Mouse (Mus musculus) CH12.LX (cell line): ENCODE data around the gene Unc13a. TPM values are rescaled to one million over a fixed set of nuclear protein-coding genes. Genes with fewer than 3 reads are reported as not detected.
"Not testable (repeated sequence)": the region's sequence is repeated elsewhere in the genome, so short reads cannot be mapped to it uniquely, and the experiment has no call there.

Experiments used
- DNase-seq: peaks from one replicate; pipeline ENCODE4 v3.0.0-alpha.2; 2013; ENCODE audit errors: extremely low read depth
- H3K27ac ChIP-seq: 2 replicates; pipeline ENCODE4 v1.5.1; 2012; ENCODE audit warnings: low read depth, mild to moderate bottlenecking, control low read depth, moderate library complexity; ENCODE audit not compliant: insufficient read depth
- H3K27me3 ChIP-seq: replicated peaks from 2 replicates; pipeline ENCODE3; 2012; ENCODE audit warnings: inconsistent platforms
- H3K36me3 ChIP-seq, 2 experiments: replicated peaks in 1 of 2; 2 replicates each; pipeline versions ENCODE3 to v1.6.1; 2012; ENCODE audit warnings: inconsistent platforms in 1 of 2, low read length in 1 of 2, mild to moderate bottlenecking in 1 of 2, mixed read lengths in 1 of 2, moderate library complexity in 1 of 2; ENCODE audit not compliant: control insufficient read depth in 1 of 2, insufficient read depth in 1 of 2
- H3K4me1 ChIP-seq, 2 experiments: 2 replicates each; pipeline ENCODE4 v1.6.1; 2012; ENCODE audit warnings: inconsistent platforms in 1 of 2, moderate library complexity in 1 of 2; ENCODE audit not compliant: insufficient read depth in 2 of 2, control insufficient read depth in 1 of 2
- H3K4me2 ChIP-seq: 2 replicates; pipeline ENCODE4 v1.6.1; 2012; ENCODE audit warnings: low read depth, mild to moderate bottlenecking, control low read depth; ENCODE audit not compliant: poor library complexity, insufficient read depth, severe bottlenecking
- H3K4me3 ChIP-seq, 3 experiments: fragments of 150-350 bp in 1 of 3; sonication (generic) in 1 of 3; replicated peaks in 1 of 3; 2 replicates each; pipeline versions ENCODE3 to v1.5.1; 2011 to 2012; ENCODE audit warnings: low read depth in 2 of 3, low read length in 2 of 3, mild to moderate bottlenecking in 2 of 3, moderate library complexity in 2 of 3, control low read depth in 1 of 3, improper control_type of control experiment in 1 of 3, inconsistent platforms in 1 of 3, mixed read lengths in 1 of 3; ENCODE audit not compliant: poor library complexity in 1 of 3
- H3K79me2 ChIP-seq: replicated peaks from 2 replicates; pipeline ENCODE4 v1.6.1; 2012; ENCODE audit warnings: mild to moderate bottlenecking, moderate library complexity; ENCODE audit not compliant: control insufficient read depth, poor library complexity, insufficient read depth, severe bottlenecking; ENCODE audit errors: extremely low read depth
- H3K9ac ChIP-seq: 2 replicates; pipeline ENCODE4 v1.6.1; 2012; ENCODE audit warnings: low read depth, mild to moderate bottlenecking, control low read depth, moderate library complexity; ENCODE audit not compliant: insufficient read depth
- H3K9me3 ChIP-seq: replicated peaks from 2 replicates; pipeline ENCODE3; 2012; ENCODE audit warnings: low read length, inconsistent platforms, mixed read lengths
- BHLHE40 ChIP-seq: IDR thresholded peaks from 2 replicates; pipeline ENCODE4 v1.6.1; 2011; ENCODE audit warnings: mild to moderate bottlenecking, low read depth, low read length, improper control_type of control experiment
- CHD1 ChIP-seq: IDR thresholded peaks from 2 replicates; pipeline ENCODE4 v1.6.1; 2012; ENCODE audit warnings: low read depth, low read length, improper control_type of control experiment, inconsistent platforms
- CTCF ChIP-seq, 2 experiments: IDR thresholded peaks in 1 of 2; conservative IDR thresholded peaks in 1 of 2; 2 replicates each; pipeline ENCODE4 v1.5.1; 2011 to 2012; ENCODE audit warnings: low read depth in 2 of 2, low read length in 2 of 2, improper control_type of control experiment in 1 of 2, inconsistent platforms in 1 of 2, mild to moderate bottlenecking in 1 of 2, moderate library complexity in 1 of 2
- E2F4 ChIP-seq: IDR thresholded peaks from 2 replicates; pipeline ENCODE4 v1.6.1; 2011; ENCODE audit warnings: low read depth, low read length, improper control_type of control experiment; ENCODE audit not compliant: insufficient replicate concordance
- ELF1 ChIP-seq: IDR thresholded peaks from 2 replicates; pipeline ENCODE4 v1.6.1; 2014; ENCODE audit warnings: low read depth, mild to moderate bottlenecking, inconsistent platforms, low read length, improper control_type of control experiment
- EP300 ChIP-seq: IDR thresholded peaks from 2 replicates; pipeline ENCODE4 v1.6.1; 2011; ENCODE audit warnings: low read length, improper control_type of control experiment
- GABPA ChIP-seq: IDR thresholded peaks from 2 replicates; pipeline ENCODE4 v1.6.1; 2012; ENCODE audit warnings: low read depth, low read length, improper control_type of control experiment, inconsistent platforms; ENCODE audit not compliant: insufficient replicate concordance
- HCFC1 ChIP-seq: IDR thresholded peaks from 2 replicates; pipeline ENCODE4 v1.6.1; 2012; ENCODE audit warnings: low read depth, mild to moderate bottlenecking, inconsistent platforms, low read length, improper control_type of control experiment
- USF1 ChIP-seq: IDR thresholded peaks from 2 replicates; pipeline ENCODE4 v1.6.1; 2014; ENCODE audit warnings: low read depth, mild to moderate bottlenecking, inconsistent platforms, low read length, improper control_type of control experiment
- USF2 ChIP-seq: conservative IDR thresholded peaks from 2 replicates; pipeline ENCODE4 v1.6.1; 2011; ENCODE audit warnings: low read depth, low read length, improper control_type of control experiment
- ZC3H11A ChIP-seq: IDR thresholded peaks from 2 replicates; pipeline ENCODE4 v1.6.1; 2012; ENCODE audit warnings: low read depth, mild to moderate bottlenecking, inconsistent platforms, low read length, improper control_type of control experiment
- ZKSCAN1 ChIP-seq: IDR thresholded peaks from 2 replicates; pipeline ENCODE4 v1.6.1; 2012; ENCODE audit warnings: low read depth, inconsistent platforms, low read length, improper control_type of control experiment, borderline replicate concordance
- ZMIZ1 ChIP-seq: IDR thresholded peaks from 2 replicates; pipeline ENCODE4 v1.6.1; 2012; ENCODE audit warnings: low read depth, mild to moderate bottlenecking, inconsistent platforms, low read length, improper control_type of control experiment
- dilution Hi-C: fragments of 300-500 bp; cut with MboI; formaldehyde crosslinking; loops from 2 replicates; pipeline ENCODE4 v1.14.3; 2020; ENCODE audit warnings: low sequenced_read_pairs; ENCODE audit not compliant: extremely low pct_unique_long_range_greater_than_20kb, extremely low pct_ligation_motif_present
- in situ Hi-C: fragments of 300-500 bp; cut with MboI; formaldehyde crosslinking; loops from 3 replicates; pipeline ENCODE4 v1.14.3; 2019; ENCODE audit warnings: low sequenced_read_pairs, low pct_ligation_motif_present, low pct_unique_long_range_greater_than_20kb, mixed read lengths
- polyA plus RNA-seq: library from polyadenylated mRNA; unstranded; fragments of >175 nt; gene quantifications from 2 replicates; pipeline ENCODE4 v1.2.1, GENCODE M21; 2012; ENCODE audit warnings: low read depth; ENCODE audit not compliant: insufficient read length
- total RNA-seq, 2 experiments: library from RNA; depleted of rRNA; stranded (reverse); fragments of 300-350 nt in 1 of 2; fragments of >200 nt in 1 of 2; gene quantifications; 2 replicates each; pipeline ENCODE4 v1.2.3; 2012 to 2014

The Unc13a gene
- total and polyA plus RNA-seq, 3 experiments: 0.68 to 2.1 (median 1.0) TPM

- Histone ChIP-seq H3K79me2 (no peaks in the 10 kb centered on the region), H3K9me3 (no peaks in the 10 kb centered on the region), H3K4me3 (peak overlapping the region in 2 of 3 experiments; percentile 43), H3K27me3 (no peaks in the 10 kb centered on the region), H3K27ac (no peak overlapping the region), H3K36me3 (no peaks in the 10 kb centered on the region), H3K9ac (peak overlapping the region; percentile 30; the same call in 1 of the 2 replicates), H3K4me2 (peak overlapping the region; percentile 85), H3K4me1 (peaks cover 0 to 3% of the 10 kb centered on the region in 2 experiments; a peak in 1 of 4 replicates)
- DNase-seq: no peak
- in situ Hi-C loops: no loop called here
- dilution Hi-C loops: no loop called here
- TF ChIP-seq HCFC1 (no peak), USF1 (no peak), GABPA (no peak), E2F4 (no peak), ELF1 (no peak), CHD1 (no peak), EP300 (no peak), ZMIZ1 (no peak), ZC3H11A (no peak), ZKSCAN1 (no peak), USF2 (no peak), BHLHE40 (no peak)
Observed at GRCm38 (mm10) chr8:71700493-71701269, 29.1 kb upstream of the Unc13a start.

GRCm38 (mm10) chr8:71695456-71695855 is 23.9 kb upstream of the Unc13a start:
- H3K36me3 ChIP-seq: peaks cover 8 to 18% of the 10 kb centered on the region in 2 experiments
- H3K27me3 ChIP-seq, in situ Hi-C loops, H3K4me2 ChIP-seq, H3K79me2 ChIP-seq, H3K4me1 ChIP-seq: not testable (repeated sequence)
- peak; percentile 33 to 40; a peak in 3 of 4 replicates for TF ChIP-seq CTCF (conservative IDR thresholded peaks at IDR 0.05 in 1 of 2, IDR thresholded peaks at IDR 0.05 in 1 of 2; ENCODE audit: low read depth in 2 of 2, low read length in 2 of 2)
- TF ChIP-seq, all 38 proteins: peak for 1; not testable (repeated sequence) for 37
- DNase-seq, H3K27ac ChIP-seq, H3K9ac ChIP-seq, H3K4me3 ChIP-seq, dilution Hi-C loops: not testable (repeated sequence)
- H3K9me3 ChIP-seq: peaks cover 12% of the 10 kb centered on the region
